Mouse (Mus musculus) G1E-ER4 (cell line): ENCODE measurements around the gene Txndc9. TPM values are rescaled to one million over a fixed set of nuclear protein-coding genes. Genes with fewer than 3 reads are reported as not detected.
A peak's percentile ranks its signal among the peaks of the same experiment; 100 is the strongest.

Source experiments
- GATA1 ChIP-seq: IDR thresholded peaks from one replicate; pipeline ENCODE4 v1.8.0; 2012; ENCODE audit warnings: low read length, inconsistent platforms
- polyA plus RNA-seq: library from polyadenylated mRNA; stranded (reverse); fragments of >175 nt; gene quantifications from 2 replicates; pipeline ENCODE4 v1.2.3, GENCODE M21; 2012

The Txndc9 gene
- polyA plus RNA-seq: 2.7 and 2.8 TPM in 2 replicates

GRCm38 (mm10) chr1:37997867-37998266 is at the start of gene Txndc9, which contains the start of gene Eif5b:
Gene Txndc9 (minus strand): TSS chr1:37997893.
Gene Eif5b (plus strand): TSS chr1:37998010.
- TF ChIP-seq GATA1: no peak

- TF ChIP-seq GATA1: no peak
These were observed 41.2 kb upstream of the Txndc9 start for GRCm38 (mm10) chr1:38038898-38039297.

GRCm38 (mm10) chr1:38037375-38037774 is 39.7 kb upstream of the Txndc9 start:
- TF ChIP-seq GATA1: no peak

- no peak for TF ChIP-seq GATA1
These were observed 37.8 kb upstream of the Txndc9 start for GRCm38 (mm10) chr1:38035521-38035920.

GRCm38 (mm10) chr1:38031391-38031790 is 33.7 kb upstream of the Txndc9 start:
- TF ChIP-seq GATA1: no peak

- TF ChIP-seq GATA1: no peak
These were observed 29.6 kb upstream of the Txndc9 start for GRCm38 (mm10) chr1:38027301-38027700.

GRCm38 (mm10) chr1:38014551-38015203 is 17.0 kb upstream of the Txndc9 start:
- TF ChIP-seq GATA1: no peak

GRCm38 (mm10) chr1:38012509-38012908 is 14.8 kb upstream of the Txndc9 start:
- no peak for TF ChIP-seq GATA1

GRCm38 (mm10) chr1:38012104-38012503 is 14.4 kb upstream of the Txndc9 start:
- TF ChIP-seq GATA1: no peak

- peak; percentile 62 for TF ChIP-seq GATA1
These were observed 14.0 kb upstream of the Txndc9 start for GRCm38 (mm10) chr1:38011647-38012046.

GRCm38 (mm10) chr1:38006741-38007140 is 9.0 kb upstream of the Txndc9 start:
- no peak for TF ChIP-seq GATA1

- TF ChIP-seq GATA1: peak; percentile 19
These were observed 5.4 kb upstream of the Txndc9 start for GRCm38 (mm10) chr1:38003046-38003445.

- TF ChIP-seq GATA1: no peak
These were observed 4.3 kb upstream of the Txndc9 start for GRCm38 (mm10) chr1:38001956-38002355.

GRCm38 (mm10) chr1:38000844-38001243 is 3.2 kb upstream of the Txndc9 start:
- TF ChIP-seq GATA1: peak; percentile 58

- no peak for TF ChIP-seq GATA1
These were observed 1.9 kb upstream of the Txndc9 start for GRCm38 (mm10) chr1:37999552-37999951.

- TF ChIP-seq GATA1: no peak
These were observed 892 bp upstream of the Txndc9 start for GRCm38 (mm10) chr1:37998371-37999199.
